Comparison of ENCODE assay signal across 30 mouse cellular contexts in genomic region chr3:81221682-81222081, GRCm38 (mm10).
DNase-seq lines count a peak whose midpoint lies in the region; ATAC-seq and TF ChIP-seq lines count a peak whose summit lies in the region.
"Had no signal": no experiment of that assay in that cellular context is flagged by ENCODE, and none has a peak within 500 bp of the region (broad histone marks: within the 10 kb centered on the region; RNA-seq: fewer than 3 reads in every experiment).

No protein-coding gene starts in this region.

- no peak overlapping the region for H3K27ac ChIP-seq in intestine, embryonic 14.5 days (ENCODE audit: low read depth)
- H3K27ac ChIP-seq in intestine, postnatal 0 days (ENCODE audit: low read depth, low read length), result no peak overlapping the region
- H3K27ac ChIP-seq in embryonic facial prominence, embryonic 14.5 days (replicated peaks; ENCODE audit: low read depth, low read length), result no peak overlapping the region
- H3K27ac ChIP-seq: embryonic facial prominence, embryonic 15.5 days; gastrocnemius, adult 2 months; heart, embryonic 15.5 days; hindbrain, embryonic 10.5 days; hindbrain, embryonic 13.5 days had no signal

- H3K9me3 ChIP-seq in intestine, embryonic 14.5 days (ENCODE audit: control insufficient read depth, low read length), result no peaks in the 10 kb centered on the region
- H3K9me3 ChIP-seq in intestine, postnatal 0 days (ENCODE audit: control insufficient read depth), result no peaks in the 10 kb centered on the region
- no peaks in the 10 kb centered on the region for H3K9me3 ChIP-seq in embryonic facial prominence, embryonic 14.5 days (ENCODE audit: control insufficient read depth, low read length)
- H3K9me3 ChIP-seq: embryonic facial prominence, embryonic 15.5 days; G1E; heart, embryonic 12.5 days; heart, embryonic 15.5 days; hindbrain, embryonic 10.5 days; hindbrain, embryonic 13.5 days had no signal

- H3K4me3 ChIP-seq in intestine, embryonic 14.5 days (ENCODE audit: low read depth, low read length), result no peak overlapping the region
- H3K4me3 ChIP-seq in intestine, postnatal 0 days (ENCODE audit: low read depth, low read length), result no peak overlapping the region
- H3K4me3 ChIP-seq in embryonic facial prominence, embryonic 14.5 days (ENCODE audit: low read depth, low read length), result no peak overlapping the region
- H3K4me3 ChIP-seq: embryonic facial prominence, embryonic 15.5 days; gastrocnemius, adult 2 months; heart, embryonic 12.5 days; heart, embryonic 15.5 days; hindbrain, embryonic 10.5 days; hindbrain, embryonic 13.5 days had no signal

- DNase-seq in intestine, embryonic 14.5 days (ENCODE audit: low spot score), result peak; percentile 54
- peak; percentile 75 for DNase-seq in MN1 (ENCODE audit: low spot score)
- peak; percentile 18 for DNase-seq in embryo, embryonic 11 days
- DNase-seq in embryonic facial prominence, embryonic 14.5 days (ENCODE audit: low spot score), result peak; percentile 42
- DNase-seq in c-Kit-positive CD71-positive TER-119-positive erythroid progenitor cells, embryonic 14.5 days (ENCODE audit: low spot score), result no peak
- no peak for DNase-seq in gastrocnemius, postnatal 10 days
- no peak for DNase-seq in layer of hippocampus, adult 9-10 months (ENCODE audit: low spot score)
- DNase-seq: adrenal gland, adult 2 months; adrenal gland, postnatal 14 days; B cell, adult 2 months; cerebellum, adult 18-20 months; cerebellum, adult 9-10 months; cerebellum, postnatal 14 days; forebrain, postnatal 0 days; gastrocnemius, adult 2 months; gastrocnemius, postnatal 25 days; heart, adult 18-20 months; heart, postnatal 10 days; heart, postnatal 36 days had no signal

- H3K27me3 ChIP-seq in intestine, embryonic 14.5 days (replicated peaks; ENCODE audit: control insufficient read depth, insufficient read depth, low read length), result no peaks in the 10 kb centered on the region
- no peaks in the 10 kb centered on the region for H3K27me3 ChIP-seq in intestine, postnatal 0 days (replicated peaks; ENCODE audit: control insufficient read depth, insufficient read depth, low read length)
- H3K27me3 ChIP-seq in embryonic facial prominence, embryonic 14.5 days (replicated peaks; ENCODE audit: control insufficient read depth, insufficient read depth, low read length), result no peaks in the 10 kb centered on the region
- H3K27me3 ChIP-seq: CH12.LX; embryonic facial prominence, embryonic 15.5 days; heart, embryonic 12.5 days; heart, embryonic 15.5 days; hindbrain, embryonic 13.5 days had no signal

- no peaks in the 10 kb centered on the region for H3K4me1 ChIP-seq in intestine, embryonic 14.5 days (replicated peaks; ENCODE audit: control insufficient read depth, insufficient read depth, low read length)
- H3K4me1 ChIP-seq in intestine, postnatal 0 days (replicated peaks; ENCODE audit: control insufficient read depth, insufficient read depth, low read length), result no peaks in the 10 kb centered on the region
- H3K4me1 ChIP-seq in embryonic facial prominence, embryonic 14.5 days (ENCODE audit: control insufficient read depth, insufficient read depth, low read length), result no peaks in the 10 kb centered on the region
- H3K4me1 ChIP-seq: embryonic facial prominence, embryonic 15.5 days; heart, embryonic 12.5 days; heart, embryonic 15.5 days; hindbrain, embryonic 10.5 days; hindbrain, embryonic 13.5 days had no signal

- TF ChIP-seq CTCF in intestine, postnatal 0 days (IDR thresholded peaks at IDR 0.05; ENCODE audit: low read depth), result no peak

- no peak overlapping the region for H3K4me2 ChIP-seq in intestine, embryonic 14.5 days (ENCODE audit: low read length)
- H3K4me2 ChIP-seq in intestine, postnatal 0 days (replicated peaks; ENCODE audit: low read depth), result no peak overlapping the region
- no peak overlapping the region for H3K4me2 ChIP-seq in embryonic facial prominence, embryonic 14.5 days (ENCODE audit: low read depth, low read length)
- H3K4me2 ChIP-seq: embryonic facial prominence, embryonic 15.5 days; heart, embryonic 12.5 days; heart, embryonic 15.5 days; hindbrain, embryonic 13.5 days had no signal

- 42% methylated on average over 4 of the region's 4 CpGs for WGBS in intestine, embryonic 14.5 days
- 58% methylated on average over 4 of the region's 4 CpGs for WGBS in intestine, postnatal 0 days
- WGBS in embryonic facial prominence, embryonic 14.5 days, result 49% methylated on average over 4 of the region's 4 CpGs

- ATAC-seq in intestine, embryonic 14.5 days (replicated peaks; ENCODE audit: low FRiP score, low TSS enrichment, low read depth), result 0 out of 2 replicates have a peak, but pooled peaks have one; percentile 53
- ATAC-seq in intestine, postnatal 0 days, result no peak
- ATAC-seq in embryonic facial prominence, embryonic 14.5 days (ENCODE audit: low read depth), result 0 out of 2 replicates have a peak, but pooled peaks have one; percentile 30
- ATAC-seq: forebrain, embryonic 14.5 days; forebrain, postnatal 0 days; hindbrain, embryonic 16.5 days; intestine, embryonic 16.5 days had no signal

- no peaks in the 10 kb centered on the region for H3K36me3 ChIP-seq in intestine, embryonic 14.5 days (ENCODE audit: control insufficient read depth, insufficient read depth, low read length)
- no peaks in the 10 kb centered on the region for H3K36me3 ChIP-seq in intestine, postnatal 0 days (ENCODE audit: control insufficient read depth, insufficient read depth)
- no peaks in the 10 kb centered on the region for H3K36me3 ChIP-seq in embryonic facial prominence, embryonic 14.5 days (ENCODE audit: control insufficient read depth, insufficient read depth, low read length)
- H3K36me3 ChIP-seq: embryonic facial prominence, embryonic 15.5 days; G1E; heart, embryonic 12.5 days; heart, embryonic 15.5 days; hindbrain, embryonic 10.5 days; hindbrain, embryonic 13.5 days had no signal

- H3K9ac ChIP-seq in intestine, embryonic 14.5 days (ENCODE audit: low read length), result no peak overlapping the region
- no peak overlapping the region for H3K9ac ChIP-seq in intestine, postnatal 0 days (ENCODE audit: low read depth, low read length)
- H3K9ac ChIP-seq in embryonic facial prominence, embryonic 14.5 days (ENCODE audit: low read depth, low read length), result no peak overlapping the region
- H3K9ac ChIP-seq: embryonic facial prominence, embryonic 15.5 days; forebrain, postnatal 0 days; heart, embryonic 12.5 days; heart, embryonic 15.5 days; hindbrain, embryonic 13.5 days had no signal

Comparison
In these comparisons a context has a peak if more than half of its experiments do, and no peak if none do; other contexts are left out.
1. DNase-seq: peak in intestine, embryonic 14.5 days (single experiment), MN1 (single experiment), embryo, embryonic 11 days (single experiment) and embryonic facial prominence, embryonic 14.5 days (single experiment); none in c-Kit-positive CD71-positive TER-119-positive erythroid progenitor cells, embryonic 14.5 days (single experiment), gastrocnemius, postnatal 10 days (single experiment) and layer of hippocampus, adult 9-10 months (single experiment).